Mouse (Mus musculus): Measurements from ENCODE around the gene Rad51c. TPM values are rescaled to one million over a fixed set of nuclear protein-coding genes. Genes with fewer than 3 reads are reported as not detected.

Gene Rad51c
- total and polyA plus RNA-seq, 3 experiments = 0.35 to 1.7 (median 0.89) TPM

- Histone ChIP-seq H3K36me3 (ENCODE audit: control insufficient read depth, insufficient read depth, low read length) (no peaks in the 10 kb centered on the region), H3K9ac (ENCODE audit: low read depth, low read length) (peak overlapping the region; percentile 73), H3K4me1 (ENCODE audit: control insufficient read depth, insufficient read depth, low read length) (0 out of 2 replicates have a peak, but pooled peaks cover 2% of the 10 kb centered on the region), H3K27me3 (ENCODE audit: control insufficient read depth, insufficient read depth, low read length) (no peaks in the 10 kb centered on the region; the same call in none of the 2 replicates), H3K4me3 (peak overlapping the region; percentile 87), H3K27ac (no peak overlapping the region), H3K79me2 (replicated peaks; ENCODE audit: control insufficient read depth, insufficient read depth, low read length) (no peaks in the 10 kb centered on the region)
- intact Hi-C loops (cut with DNase I) = loop anchor here (5.0 kb wide), 1 partner anchor 62 kb away; no protein-coding TSS in a partner anchor
- 14% methylated on average over 10 of the region's 10 CpGs for WGBS
- no peak for TF ChIP-seq POLR2A (IDR thresholded peaks at IDR 0.05; ENCODE audit: insufficient read depth, low read depth, low read length)
- no peak for TF ChIP-seq CTCF (IDR thresholded peaks at IDR 0.05)
- TF ChIP-seq EP300 (IDR thresholded peaks at IDR 0.05; ENCODE audit: insufficient read depth, low read depth, low read length) = no peak
- no peak for DNase-seq
These were observed 45.5 kb downstream of the Rad51c start for GRCm38 (mm10) chr11:87359262-87359612.

GRCm38 (mm10) chr11:87358331-87359261 lies 46.2 kb downstream of the Rad51c start, which contains the start of gene Ppm1e:
Gene Ppm1e, minus strand, starts transcription at chr11:87359023.
- peak within 1 kb of the TSS; percentile 40 for H3K27ac ChIP-seq
- intact Hi-C loops (cut with DNase I) = loop anchor here (5.0 kb wide), 1 partner anchor 61 kb away; no protein-coding TSS in a partner anchor
- no peaks in the 10 kb centered on the region; the same call in none of the 2 replicates for H3K27me3 ChIP-seq (ENCODE audit: control insufficient read depth, insufficient read depth, low read length)

GRCm38 (mm10) chr11:87357317-87358300 lies 47.1 kb downstream of the Rad51c start:
- intact Hi-C loops (cut with DNase I) = loop anchor here (5.0 kb wide), 1 partner anchor 60 kb away; no protein-coding TSS in a partner anchor
- Histone ChIP-seq H3K27me3 (ENCODE audit: control insufficient read depth, insufficient read depth, low read length) (no peaks in the 10 kb centered on the region; the same call in none of the 2 replicates), H3K79me2 (replicated peaks; ENCODE audit: control insufficient read depth, insufficient read depth, low read length) (no peaks in the 10 kb centered on the region), H3K4me3 (peak overlapping the region; percentile 87), H3K27ac (no peak overlapping the region), H3K36me3 (ENCODE audit: control insufficient read depth, insufficient read depth, low read length) (no peaks in the 10 kb centered on the region), H3K4me1 (ENCODE audit: control insufficient read depth, insufficient read depth, low read length) (0 out of 2 replicates have a peak, but pooled peaks cover 2% of the 10 kb centered on the region), H3K9ac (ENCODE audit: low read depth, low read length) (peak overlapping the region; percentile 80)
- 7% methylated on average over 31 of the region's 31 CpGs for WGBS
- peak; percentile 15 to 31 for DNase-seq
- TF ChIP-seq POLR2A (IDR thresholded peaks at IDR 0.05; ENCODE audit: insufficient read depth, low read depth, low read length) (no peak), EP300 (IDR thresholded peaks at IDR 0.05; ENCODE audit: insufficient read depth, low read depth, low read length) (no peak), CTCF (IDR thresholded peaks at IDR 0.05) (no peak)

More at GRCm38 (mm10) chr11:87358331-87359261, 46.2 kb downstream of the Rad51c start, which contains the start of gene Ppm1e:
- under 1% methylated on average over 103 of the region's 104 CpGs for WGBS
- peak within 1 kb of the TSS; percentile 80 for H3K9ac ChIP-seq (ENCODE audit: low read depth, low read length)
- H3K36me3 ChIP-seq (ENCODE audit: control insufficient read depth, insufficient read depth, low read length) = no peaks in the 10 kb centered on the region
- TF ChIP-seq EP300 (IDR thresholded peaks at IDR 0.05; ENCODE audit: insufficient read depth, low read depth, low read length) (no peak), CTCF (IDR thresholded peaks at IDR 0.05) (no peak), POLR2A (IDR thresholded peaks at IDR 0.05; ENCODE audit: insufficient read depth, low read depth, low read length) (no peak)
- DNase-seq = peak; percentile 81
- H3K79me2 ChIP-seq (replicated peaks; ENCODE audit: control insufficient read depth, insufficient read depth, low read length) = no peaks in the 10 kb centered on the region
- peak within 1 kb of the TSS; percentile 87 for H3K4me3 ChIP-seq
- H3K4me1 ChIP-seq (ENCODE audit: control insufficient read depth, insufficient read depth, low read length) = 0 out of 2 replicates have a peak, but pooled peaks cover 2% of the 10 kb centered on the region

GRCm38 (mm10) chr11:87354861-87355260 lies 49.9 kb downstream of the Rad51c start:
- Histone ChIP-seq H3K27ac (no peak overlapping the region), H3K9ac (ENCODE audit: low read depth, low read length) (no peak overlapping the region), H3K4me3 (no peak overlapping the region), H3K36me3 (ENCODE audit: control insufficient read depth, insufficient read depth, low read length) (no peaks in the 10 kb centered on the region), H3K27me3 (ENCODE audit: control insufficient read depth, insufficient read depth, low read length) (no peaks in the 10 kb centered on the region; the same call in 1 of the 2 replicates), H3K79me2 (replicated peaks; ENCODE audit: control insufficient read depth, insufficient read depth, low read length) (no peaks in the 10 kb centered on the region), H3K4me1 (ENCODE audit: control insufficient read depth, insufficient read depth, low read length) (0 out of 2 replicates have a peak, but pooled peaks cover 2% of the 10 kb centered on the region)
- 92% methylated on average over 1 of the region's 1 CpGs for WGBS
- intact Hi-C loops (cut with DNase I) = loop anchor here (5.0 kb wide), 1 partner anchor 58 kb away; no protein-coding TSS in a partner anchor
- no peak for DNase-seq
- TF ChIP-seq POLR2A (IDR thresholded peaks at IDR 0.05; ENCODE audit: insufficient read depth, low read depth, low read length) (no peak), EP300 (IDR thresholded peaks at IDR 0.05; ENCODE audit: insufficient read depth, low read depth, low read length) (no peak), CTCF (IDR thresholded peaks at IDR 0.05) (no peak)

GRCm38 (mm10) chr11:87353646-87354170 lies 51.0 kb downstream of the Rad51c start:
- Histone ChIP-seq H3K27me3 (ENCODE audit: control insufficient read depth, insufficient read depth, low read length) (no peaks in the 10 kb centered on the region), H3K9ac (ENCODE audit: low read depth, low read length) (no peak overlapping the region), H3K4me3 (no peak overlapping the region), H3K79me2 (replicated peaks; ENCODE audit: control insufficient read depth, insufficient read depth, low read length) (no peaks in the 10 kb centered on the region), H3K36me3 (ENCODE audit: control insufficient read depth, insufficient read depth, low read length) (no peaks in the 10 kb centered on the region), H3K27ac (no peak overlapping the region), H3K4me1 (ENCODE audit: control insufficient read depth, insufficient read depth, low read length) (no peaks in the 10 kb centered on the region)
- TF ChIP-seq POLR2A (IDR thresholded peaks at IDR 0.05; ENCODE audit: insufficient read depth, low read depth, low read length) = no peak
- TF ChIP-seq EP300 (IDR thresholded peaks at IDR 0.05; ENCODE audit: insufficient read depth, low read depth, low read length) = no peak
- TF ChIP-seq CTCF (IDR thresholded peaks at IDR 0.05) = no peak
- intact Hi-C loops (cut with DNase I) = no loop called here
- 80% methylated on average over 7 of the region's 7 CpGs for WGBS
- no peak for DNase-seq

Other genes starting within 250 kb of the Rad51c start
- gene Ppm1e, start 45.9 kb downstream of the Rad51c start, total RNA-seq (2021) = 1 to 10 TPM; 6.3 to 6.9 TPM
- gene Ppm1e, start 45.9 kb downstream of the Rad51c start, polyA plus RNA-seq (2012; rRNA removed) = 1.8 and 4.4 TPM in 2 replicates
- under 1 TPM in 1 of 2 experiments, not detected in 1; 0.23 TPM for gene Tex14, start 111 bp upstream of the Rad51c start, total RNA-seq (2021)
- 0.08 and 0.35 TPM in 2 replicates for gene Tex14, start 111 bp upstream of the Rad51c start, polyA plus RNA-seq (2012; rRNA removed)
- gene Gm11492, start 161.7 kb upstream of the Rad51c start, total RNA-seq (2021) = not detected
- 0.04 TPM in 1 of 2 replicates, not detected in the other for gene Gm11492, start 161.7 kb upstream of the Rad51c start, polyA plus RNA-seq (2012; rRNA removed)
- 10 to 100 TPM; 36.7 to 38.6 TPM for gene Sept4, start 163.9 kb upstream of the Rad51c start, total RNA-seq (2021)
- gene Sept4, start 163.9 kb upstream of the Rad51c start, polyA plus RNA-seq (2012; rRNA removed) = 39.9 and 54.4 TPM in 2 replicates
- 10 to 100 TPM; 24.7 to 27.8 TPM for gene Mtmr4, start 187.2 kb upstream of the Rad51c start, total RNA-seq (2021)
- 7.9 and 19.0 TPM in 2 replicates for gene Mtmr4, start 187.2 kb upstream of the Rad51c start, polyA plus RNA-seq (2012; rRNA removed)
- gene Hsf5, start 212.2 kb upstream of the Rad51c start, total RNA-seq (2021) = under 1 TPM in 1 of 2 experiments, not detected in 1; 0.05 TPM
- gene Hsf5, start 212.2 kb upstream of the Rad51c start, polyA plus RNA-seq (2012; rRNA removed) = 0.02 and 0.06 TPM in 2 replicates